Mouse (Mus musculus) stomach, postnatal 0 days (tissue): Measurements from ENCODE around the gene Zfp119b.

Source experiments
- CTCF ChIP-seq: IDR thresholded peaks from 2 replicates; pipeline ENCODE4 v1.5.1; 2016; ENCODE audit warnings: antibody characterized with exemption, low read depth, mild to moderate bottlenecking, moderate library complexity
- EP300 ChIP-seq: optimal IDR thresholded peaks from 2 replicates; pipeline ENCODE3; 2016; ENCODE audit warnings: antibody characterized with exemption

DNA sequence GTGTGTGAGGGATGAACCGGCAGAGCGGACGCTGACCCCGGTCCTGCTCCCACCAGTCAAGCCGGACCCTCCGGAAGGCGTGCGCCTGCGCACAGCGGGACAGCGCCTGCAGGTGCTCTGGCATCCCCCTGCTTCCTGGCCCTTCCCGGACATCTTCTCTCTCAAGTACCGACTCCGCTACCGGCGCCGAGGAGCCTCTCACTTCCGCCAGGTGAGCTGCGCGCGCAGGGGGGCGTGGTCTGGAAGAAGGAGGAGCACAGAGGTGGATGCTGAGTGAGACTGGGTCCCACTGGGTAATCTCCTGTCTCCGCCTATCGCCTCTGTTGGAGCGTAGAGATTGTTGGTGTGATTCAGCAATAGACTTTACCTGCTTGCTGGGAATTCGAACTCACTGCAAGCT lies 6.8 kb upstream of the Zfp119b start:
- TF ChIP-seq EP300 (no peak), CTCF (no peak)
